Mouse (Mus musculus) olfactory bulb, adult 2 months (tissue): Measurements from ENCODE around the gene Rcsd1.

ENCODE experiments used
- CTCF ChIP-seq: fragments of 200-500 bp; IDR thresholded peaks from 2 replicates; pipeline ENCODE4 v1.5.1; 2012; ENCODE audit warnings: low read depth, mild to moderate bottlenecking, low read length, moderate library complexity; ENCODE audit not compliant: insufficient read depth
- POLR2A ChIP-seq: fragments of 200-500 bp; IDR thresholded peaks from 2 replicates; pipeline ENCODE4 v1.6.1; 2012; ENCODE audit warnings: mild to moderate bottlenecking, low read depth, low read length, moderate library complexity; ENCODE audit not compliant: insufficient read depth

GRCm38 (mm10) chr1:165707241-165707639 lies 2.3 kb downstream of the Rcsd1 start:
- no peak for TF ChIP-seq CTCF
- no peak for TF ChIP-seq POLR2A
